Mouse (Mus musculus): ENCODE results near the gene Crlf1. TPM values are rescaled to one million over a fixed set of nuclear protein-coding genes. Genes with fewer than 3 reads are reported as not detected.
A peak's percentile ranks its signal among the peaks of the same experiment; 100 is the strongest.

Gene Crlf1
- polyA plus RNA-seq, 1 experiment from 2014 or later, result 1.9 TPM

GRCm38 (mm10) chr8:70490061-70490879, 2.7 kb upstream of the Crlf1 start:
- no peak for ATAC-seq (ENCODE audit: low FRiP score, low read depth)
- Histone ChIP-seq H3K4me3 (no peak overlapping the region), H3K4me1 (peaks cover 57% of the 10 kb centered on the region)

DNA sequence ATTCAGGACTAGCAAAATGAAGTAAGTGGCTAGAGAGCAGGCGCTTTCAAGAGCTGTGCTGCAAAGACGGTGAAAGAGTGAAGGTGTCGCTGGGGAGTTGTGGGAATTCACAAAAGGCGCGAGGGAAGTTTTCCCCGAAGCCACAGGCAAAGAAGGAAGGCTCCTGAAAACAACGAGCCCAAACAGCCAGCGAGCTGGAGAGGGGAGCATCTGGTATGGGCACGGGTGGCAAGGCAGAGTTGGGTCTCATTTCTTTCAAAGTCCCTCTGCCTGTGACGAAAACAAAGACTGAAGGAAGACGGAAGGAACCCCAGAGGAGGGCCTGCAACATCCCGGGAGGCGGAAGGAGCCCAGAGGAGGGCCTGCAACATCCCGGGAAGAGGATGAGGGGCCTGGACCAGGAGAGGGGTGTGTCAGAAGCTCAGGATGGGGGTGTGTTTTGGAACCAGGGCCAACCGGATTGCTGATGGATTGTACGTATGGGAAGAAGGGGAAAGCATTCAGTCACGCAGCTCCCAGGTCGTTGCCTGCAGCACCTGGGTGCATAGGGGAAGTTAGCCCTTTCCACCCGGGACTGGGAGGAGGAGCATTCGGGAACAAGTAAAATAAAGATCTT, 2.0 kb upstream of the Crlf1 start:
- WGBS, result 2% methylated on average over 20 of the region's 20 CpGs
- Histone ChIP-seq H3K4me2 (replicated peaks) (no peak overlapping the region; the same call in 1 of the 2 replicates), H3K9me3 (no peaks in the 10 kb centered on the region), H3K4me1 (peaks cover 62% of the 10 kb centered on the region), H3K36me3 (no peaks in the 10 kb centered on the region), H3K27ac (no peak overlapping the region), H3K27me3 (replicated peaks) (peaks cover 100% of the 10 kb centered on the region), H3K4me3 (no peak overlapping the region), H3K9ac (no peak overlapping the region)
- no peak for ATAC-seq (ENCODE audit: low FRiP score, low read depth)

More at GRCm38 (mm10) chr8:70490061-70490879, 2.7 kb upstream of the Crlf1 start:
- Histone ChIP-seq H3K9ac (no peak overlapping the region), H3K9me3 (no peaks in the 10 kb centered on the region), H3K27ac (no peak overlapping the region), H3K4me2 (replicated peaks) (no peak overlapping the region), H3K36me3 (no peaks in the 10 kb centered on the region), H3K27me3 (replicated peaks) (peaks cover 100% of the 10 kb centered on the region)
- WGBS, result 7% methylated on average over 10 of the region's 10 CpGs

GRCm38 (mm10) chr8:70493692-70494415, 896 bp downstream of the Crlf1 start:
- peak overlapping the region; percentile 60 for H3K4me2 ChIP-seq (replicated peaks)
- H3K36me3 ChIP-seq, result no peaks in the 10 kb centered on the region
- no peaks in the 10 kb centered on the region for H3K9me3 ChIP-seq
- H3K27ac ChIP-seq, result no peak overlapping the region
- H3K9ac ChIP-seq, result 0 out of 2 replicates have a peak overlapping the region, but pooled peaks have one; percentile 5
- ATAC-seq (ENCODE audit: low FRiP score, low read depth), result no peak
- WGBS, result under 1% methylated on average over 47 of the region's 47 CpGs
- peak overlapping the region; percentile 31; the same call in 1 of the 2 replicates for H3K4me3 ChIP-seq
- H3K4me1 ChIP-seq, result peaks cover 47% of the 10 kb centered on the region
- H3K27me3 ChIP-seq (replicated peaks), result peaks cover 99% of the 10 kb centered on the region

DNA sequence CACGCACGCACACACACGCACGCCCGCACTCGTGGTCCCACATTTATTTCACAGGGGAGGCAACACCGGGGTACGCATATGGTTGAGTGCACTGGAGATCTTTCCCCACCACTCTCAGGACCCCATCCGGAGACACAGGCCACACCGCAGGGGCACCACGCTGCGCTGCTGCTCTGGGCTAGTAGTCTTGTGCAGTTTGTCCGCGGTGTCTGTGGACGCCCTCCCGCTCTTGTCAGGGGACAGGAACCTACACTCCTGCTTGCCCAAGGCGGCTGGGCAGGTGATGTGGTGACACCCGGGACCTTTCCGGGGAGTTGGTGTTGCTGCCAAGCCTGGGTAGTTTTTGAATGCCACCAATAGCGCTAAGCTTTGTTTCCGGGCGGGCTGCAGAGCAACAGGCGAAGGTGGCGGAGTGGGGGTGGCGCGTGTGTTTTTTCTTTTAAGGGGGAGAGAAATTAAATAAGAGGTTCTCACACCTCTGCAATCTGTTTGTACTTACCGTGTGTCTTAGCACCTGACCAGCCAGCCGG, 1.5 kb downstream of the Crlf1 start:
- Histone ChIP-seq H3K9ac (no peak overlapping the region), H3K27ac (no peak overlapping the region), H3K4me3 (peak overlapping the region; percentile 31; the same call in 1 of the 2 replicates), H3K36me3 (no peaks in the 10 kb centered on the region), H3K4me2 (replicated peaks) (peak overlapping the region; percentile 60), H3K9me3 (no peaks in the 10 kb centered on the region), H3K27me3 (replicated peaks) (peaks cover 99% of the 10 kb centered on the region), H3K4me1 (peaks cover 42% of the 10 kb centered on the region)
- no peak for ATAC-seq (ENCODE audit: low FRiP score, low read depth)
- WGBS, result 2% methylated on average over 28 of the region's 28 CpGs

DNA sequence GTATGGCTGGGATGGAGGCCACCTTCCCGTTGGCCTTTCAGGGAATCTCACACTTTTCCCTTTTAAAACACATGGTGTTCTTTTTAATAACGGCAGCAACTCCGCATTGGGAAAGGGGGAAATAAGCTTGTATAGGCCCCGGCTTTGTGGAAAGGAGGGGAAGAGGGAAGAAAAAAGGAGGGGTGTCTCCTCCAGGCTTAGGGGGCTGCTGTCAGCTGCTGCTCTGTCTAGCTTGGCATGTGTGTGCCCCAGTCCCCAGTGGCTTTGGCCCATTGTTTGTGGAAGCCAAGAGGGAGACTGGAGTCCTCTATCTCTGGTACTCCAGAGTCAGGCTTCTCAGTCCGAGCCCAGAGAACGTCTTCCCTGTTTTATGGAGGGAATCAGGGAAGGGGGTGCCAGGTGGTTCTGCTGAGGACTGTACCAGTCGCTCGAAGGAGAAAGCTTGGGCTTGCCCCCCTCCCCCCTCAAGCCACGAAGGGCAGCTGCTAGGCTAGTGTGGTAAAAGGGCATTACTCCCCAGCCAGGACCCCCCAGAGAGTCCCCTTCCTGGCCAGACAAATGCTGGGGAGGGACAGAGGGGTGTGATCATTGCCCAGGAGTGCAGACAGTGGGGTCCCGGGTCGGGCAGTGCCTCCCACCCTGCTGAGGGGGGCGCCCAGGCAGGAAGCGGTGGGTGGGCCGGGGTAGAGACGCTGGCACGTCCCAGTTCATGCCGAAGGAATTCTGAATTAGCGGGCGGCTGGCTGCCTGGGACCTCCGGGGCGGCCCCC, 2.2 kb downstream of the Crlf1 start:
- no peak for ATAC-seq (ENCODE audit: low FRiP score, low read depth)
- H3K4me2 ChIP-seq (replicated peaks), result peak overlapping the region; percentile 23; the same call in 1 of the 2 replicates
- no peak overlapping the region for H3K9ac ChIP-seq
- H3K9me3 ChIP-seq, result no peaks in the 10 kb centered on the region
- no peaks in the 10 kb centered on the region for H3K36me3 ChIP-seq
- H3K27ac ChIP-seq, result no peak overlapping the region
- peak overlapping the region; percentile 17 for H3K4me3 ChIP-seq
- peaks cover 38% of the 10 kb centered on the region for H3K4me1 ChIP-seq
- peaks cover 99% of the 10 kb centered on the region for H3K27me3 ChIP-seq (replicated peaks)
- WGBS, result 2% methylated on average over 21 of the region's 21 CpGs

- 5% methylated on average over 12 of the region's 12 CpGs for WGBS
- Histone ChIP-seq H3K4me1 (peaks cover 38% of the 10 kb centered on the region), H3K27me3 (replicated peaks) (peaks cover 99% of the 10 kb centered on the region), H3K4me3 (peak overlapping the region; percentile 17), H3K4me2 (replicated peaks) (peak overlapping the region; percentile 23; the same call in 1 of the 2 replicates), H3K36me3 (no peaks in the 10 kb centered on the region), H3K9ac (no peak overlapping the region), H3K27ac (no peak overlapping the region), H3K9me3 (no peaks in the 10 kb centered on the region)
- ATAC-seq (ENCODE audit: low FRiP score, low read depth), result no peak
Measured at GRCm38 (mm10) chr8:70495771-70496062, 2.8 kb downstream of the Crlf1 start.

DNA sequence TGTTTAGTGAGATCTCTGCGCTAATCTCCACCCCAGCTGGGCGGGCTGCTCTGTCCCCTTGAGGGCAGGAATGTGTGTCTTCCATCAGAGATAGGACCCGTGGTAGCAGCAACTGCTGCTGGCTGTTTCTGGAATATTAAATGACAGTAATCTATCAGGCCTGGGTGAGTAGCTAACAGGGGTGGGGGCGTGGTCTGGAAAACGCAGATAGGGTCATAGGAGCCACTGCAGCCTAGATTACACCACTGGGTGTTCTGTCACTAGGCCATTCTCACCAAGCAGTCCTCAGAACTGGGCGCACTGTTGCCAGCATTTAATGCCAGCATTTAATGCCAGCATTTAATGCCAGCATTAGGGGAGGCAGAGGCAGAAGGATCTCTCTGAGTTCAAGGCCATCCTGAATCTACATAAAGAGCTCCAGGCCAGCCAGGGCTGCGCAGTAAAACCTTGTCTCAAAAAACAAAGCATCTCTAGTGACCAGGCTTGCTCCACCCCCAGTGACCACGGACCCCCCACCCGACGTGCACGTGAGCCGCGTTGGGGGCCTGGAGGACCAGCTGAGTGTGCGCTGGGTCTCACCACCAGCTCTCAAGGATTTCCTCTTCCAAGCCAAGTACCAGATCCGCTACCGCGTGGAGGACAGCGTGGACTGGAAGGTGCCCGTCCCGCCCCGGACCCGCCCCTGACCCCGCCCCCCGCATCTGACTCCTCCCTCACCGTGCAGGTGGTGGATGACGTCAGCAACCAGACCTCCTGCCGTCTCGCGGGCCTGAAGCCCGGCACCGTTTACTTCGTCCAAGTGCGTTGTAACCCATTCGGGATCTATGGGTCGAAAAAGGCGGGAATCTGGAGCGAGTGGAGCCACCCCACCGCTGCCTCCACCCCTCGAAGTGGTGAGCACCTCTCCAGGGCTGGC, 7.7 kb downstream of the Crlf1 start:
- H3K27me3 ChIP-seq (replicated peaks), result peaks cover 85% of the 10 kb centered on the region
- peak overlapping the region; percentile 32 for H3K4me2 ChIP-seq (replicated peaks)
- 8% methylated on average over 39 of the region's 39 CpGs for WGBS
- ATAC-seq (ENCODE audit: low FRiP score, low read depth), result no peak
- peaks cover 31% of the 10 kb centered on the region for H3K4me1 ChIP-seq
- H3K9ac ChIP-seq, result no peak overlapping the region
- no peak overlapping the region for H3K4me3 ChIP-seq
- no peaks in the 10 kb centered on the region for H3K9me3 ChIP-seq
- no peak overlapping the region for H3K27ac ChIP-seq
- H3K36me3 ChIP-seq, result no peaks in the 10 kb centered on the region

GRCm38 (mm10) chr8:70501820-70502529, 9.0 kb downstream of the Crlf1 start:
- H3K9ac ChIP-seq, result 0 out of 2 replicates have a peak overlapping the region, but pooled peaks have one; percentile 26
- H3K9me3 ChIP-seq, result no peaks in the 10 kb centered on the region
- peak overlapping the region; percentile 33 for H3K4me2 ChIP-seq (replicated peaks)
- H3K27me3 ChIP-seq (replicated peaks), result peaks cover 71% of the 10 kb centered on the region
- peaks cover 39% of the 10 kb centered on the region for H3K4me1 ChIP-seq
- H3K4me3 ChIP-seq, result no peak overlapping the region
- peaks cover 2% of the 10 kb centered on the region; the same call in 1 of the 2 replicates for H3K36me3 ChIP-seq
- ATAC-seq (ENCODE audit: low FRiP score, low read depth), result no peak
- no peak overlapping the region for H3K27ac ChIP-seq
- WGBS, result 8% methylated on average over 23 of the region's 23 CpGs

DNA sequence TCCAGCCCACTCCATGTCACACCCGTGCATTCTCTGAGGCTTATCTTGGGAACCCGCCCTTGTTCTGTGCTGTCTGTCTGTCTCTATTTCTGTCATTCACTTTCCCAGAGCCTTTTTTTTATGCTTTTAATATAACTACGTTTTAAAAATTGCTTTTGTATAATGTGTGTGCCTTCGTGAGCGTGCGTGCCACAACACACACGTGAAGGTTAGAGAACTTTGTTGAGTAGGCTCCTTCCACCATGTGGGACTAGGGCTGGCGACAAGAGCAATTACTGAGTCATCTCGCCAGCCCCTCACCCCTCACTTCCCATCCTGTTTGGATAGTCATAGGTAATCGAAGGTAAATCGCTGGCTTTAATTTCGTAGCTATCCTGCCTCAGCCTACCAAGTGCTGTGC, 9.6 kb downstream of the Crlf1 start:
- no peak for ATAC-seq (ENCODE audit: low FRiP score, low read depth)
- Histone ChIP-seq H3K9me3 (no peaks in the 10 kb centered on the region), H3K4me2 (replicated peaks) (peak overlapping the region; percentile 33), H3K9ac (0 out of 2 replicates have a peak overlapping the region, but pooled peaks have one; percentile 26), H3K4me3 (no peak overlapping the region), H3K27ac (no peak overlapping the region), H3K36me3 (peaks cover 7% of the 10 kb centered on the region), H3K27me3 (replicated peaks) (peaks cover 66% of the 10 kb centered on the region), H3K4me1 (peaks cover 41% of the 10 kb centered on the region)
- WGBS, result 28% methylated on average over 12 of the region's 12 CpGs

- H3K9me3 ChIP-seq, result no peaks in the 10 kb centered on the region
- peaks cover 60% of the 10 kb centered on the region for H3K27me3 ChIP-seq (replicated peaks)
- no peak overlapping the region for H3K4me3 ChIP-seq
- ATAC-seq (ENCODE audit: low FRiP score, low read depth), result no peak
- peaks cover 41% of the 10 kb centered on the region for H3K4me1 ChIP-seq
- WGBS, result 11% methylated on average over 46 of the region's 46 CpGs
- 0 out of 2 replicates have a peak overlapping the region, but pooled peaks have one; percentile 29 for H3K9ac ChIP-seq
- peak overlapping the region; percentile 20 for H3K4me2 ChIP-seq (replicated peaks)
- no peak overlapping the region for H3K27ac ChIP-seq
- peaks cover 13% of the 10 kb centered on the region for H3K36me3 ChIP-seq
Measured at GRCm38 (mm10) chr8:70503062-70503750, 10.2 kb downstream of the Crlf1 start.

Measured in neural tube, embryonic 12.5 days (tissue).